Mouse (Mus musculus) testis, adult 2 months (tissue): ENCODE measurements at regions not wholly inside any gene's neighbourhood (a gene's known extent, or its start where the extent isn't known, plus 50 kb on each side); places are given as distances from the start of the nearest gene placed in this dataset.

Experiments used
- H3K27ac ChIP-seq: fragments of 200-500 bp; 2 replicates; pipeline ENCODE4 v1.5.1; 2012; ENCODE audit warnings: low read depth, low read length; ENCODE audit not compliant: control insufficient read depth, insufficient read depth
- H3K27me3 ChIP-seq: fragments of 200-500 bp; 2 replicates; pipeline ENCODE4 v1.6.1; 2012; ENCODE audit warnings: mild to moderate bottlenecking, low read length, moderate library complexity; ENCODE audit not compliant: control insufficient read depth, insufficient read depth
- H3K36me3 ChIP-seq: fragments of 200-500 bp; 2 replicates; pipeline ENCODE4 v1.6.1; 2012; ENCODE audit warnings: mild to moderate bottlenecking, low read length; ENCODE audit not compliant: control insufficient read depth, insufficient read depth
- H3K4me1 ChIP-seq: fragments of 200-500 bp; 2 replicates; pipeline ENCODE4 v1.6.1; 2012; ENCODE audit warnings: low read length; ENCODE audit not compliant: control insufficient read depth, insufficient read depth
- H3K4me3 ChIP-seq: fragments of 200-500 bp; 2 replicates; pipeline ENCODE4 v1.5.1; 2012; ENCODE audit warnings: low read depth, mild to moderate bottlenecking, low read length, moderate library complexity, mixed read lengths; ENCODE audit not compliant: control insufficient read depth
- CTCF ChIP-seq: fragments of 200-500 bp; IDR thresholded peaks from 2 replicates; pipeline ENCODE4 v1.5.1; 2012; ENCODE audit warnings: low read depth, mild to moderate bottlenecking, inconsistent platforms, low read length, moderate library complexity; ENCODE audit not compliant: control insufficient read depth, insufficient read depth, insufficient replicate concordance
- POLR2A ChIP-seq: fragments of 200-500 bp; IDR thresholded peaks from 2 replicates; pipeline ENCODE4 v1.6.1; 2012; ENCODE audit warnings: low read depth, mild to moderate bottlenecking, inconsistent platforms, low read length, moderate library complexity; ENCODE audit not compliant: control insufficient read depth

GRCm38 (mm10) chr3:21977775-21978174, 98.7 kb upstream of the Tbl1xr1 start:
- no peak overlapping the region for H3K27ac ChIP-seq
- TF ChIP-seq CTCF: no peak
- no peak for TF ChIP-seq POLR2A
- no peaks in the 10 kb centered on the region for H3K36me3 ChIP-seq
- H3K4me3 ChIP-seq: no peak overlapping the region
- no peaks in the 10 kb centered on the region for H3K27me3 ChIP-seq
- no peaks in the 10 kb centered on the region for H3K4me1 ChIP-seq

- Histone ChIP-seq H3K4me1 (no peaks in the 10 kb centered on the region), H3K27me3 (no peaks in the 10 kb centered on the region), H3K4me3 (no peak overlapping the region), H3K36me3 (no peaks in the 10 kb centered on the region), H3K27ac (no peak overlapping the region)
- TF ChIP-seq POLR2A (no peak), CTCF (no peak)
These were observed 93.5 kb upstream of the Tbl1xr1 start for GRCm38 (mm10) chr3:21982991-21983390.

- no peaks in the 10 kb centered on the region for H3K36me3 ChIP-seq
- no peaks in the 10 kb centered on the region for H3K27me3 ChIP-seq
- no peak for TF ChIP-seq CTCF
- no peak for TF ChIP-seq POLR2A
- no peak overlapping the region for H3K4me3 ChIP-seq
- H3K4me1 ChIP-seq: no peaks in the 10 kb centered on the region
- H3K27ac ChIP-seq: no peak overlapping the region
These were observed 92.3 kb upstream of the Tbl1xr1 start for GRCm38 (mm10) chr3:21983993-21984725.

GRCm38 (mm10) chr3:21984807-21985206, 91.6 kb upstream of the Tbl1xr1 start:
- Histone ChIP-seq H3K4me3 (no peak overlapping the region), H3K27me3 (no peaks in the 10 kb centered on the region), H3K4me1 (no peaks in the 10 kb centered on the region), H3K27ac (no peak overlapping the region), H3K36me3 (no peaks in the 10 kb centered on the region)
- TF ChIP-seq CTCF (no peak), POLR2A (no peak)

GRCm38 (mm10) chr3:21986164-21986892, 90.1 kb upstream of the Tbl1xr1 start:
- Histone ChIP-seq H3K4me1 (no peaks in the 10 kb centered on the region), H3K27ac (no peak overlapping the region; the same call in 1 of the 2 replicates), H3K4me3 (no peak overlapping the region), H3K36me3 (no peaks in the 10 kb centered on the region), H3K27me3 (no peaks in the 10 kb centered on the region)
- TF ChIP-seq POLR2A: no peak
- no peak for TF ChIP-seq CTCF

GRCm38 (mm10) chr3:21986893-21987250, 89.6 kb upstream of the Tbl1xr1 start:
- Histone ChIP-seq H3K27me3 (no peaks in the 10 kb centered on the region), H3K4me1 (no peaks in the 10 kb centered on the region), H3K36me3 (no peaks in the 10 kb centered on the region), H3K27ac (no peak overlapping the region), H3K4me3 (no peak overlapping the region)
- TF ChIP-seq CTCF: no peak
- no peak for TF ChIP-seq POLR2A

- Histone ChIP-seq H3K4me1 (no peaks in the 10 kb centered on the region), H3K4me3 (no peak overlapping the region), H3K27ac (no peak overlapping the region), H3K27me3 (no peaks in the 10 kb centered on the region), H3K36me3 (no peaks in the 10 kb centered on the region)
- TF ChIP-seq POLR2A: no peak
- TF ChIP-seq CTCF: no peak
These were observed 88.9 kb upstream of the Tbl1xr1 start for GRCm38 (mm10) chr3:21987455-21988009.
